Mouse (Mus musculus): ENCODE results near the gene Fyn.

Fyn gene

DNA sequence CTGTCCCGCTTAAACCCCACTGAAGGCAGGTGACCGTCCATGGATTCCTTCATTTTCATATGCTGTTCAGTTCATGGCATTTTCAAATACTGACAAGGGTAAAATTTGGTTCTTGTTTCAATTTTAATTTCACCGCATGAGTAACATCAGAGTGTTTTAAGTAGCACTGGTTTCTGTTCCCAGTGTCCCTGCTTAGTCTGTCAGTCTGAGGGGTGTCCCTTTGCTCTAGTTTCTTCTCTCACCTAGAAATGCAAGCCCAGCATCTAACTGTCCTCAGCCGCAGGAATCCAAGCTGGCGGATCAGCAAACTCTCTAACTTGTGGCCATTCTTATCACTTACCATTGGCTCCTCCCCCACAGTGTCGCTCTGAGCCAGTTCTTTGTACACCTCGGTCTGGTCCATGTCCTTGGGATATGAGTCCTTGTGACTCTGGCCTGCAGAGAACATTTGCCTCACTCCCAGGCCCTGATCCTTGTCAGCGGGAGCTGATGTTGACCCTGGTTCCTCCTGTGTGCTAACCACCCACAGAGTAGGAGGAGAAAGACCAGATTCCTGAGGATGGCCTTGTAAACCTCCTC, 9.5 kb downstream of the Fyn start:
- DNase-seq (ENCODE audit: low spot score in 2 of 2) = no peak

DNA sequence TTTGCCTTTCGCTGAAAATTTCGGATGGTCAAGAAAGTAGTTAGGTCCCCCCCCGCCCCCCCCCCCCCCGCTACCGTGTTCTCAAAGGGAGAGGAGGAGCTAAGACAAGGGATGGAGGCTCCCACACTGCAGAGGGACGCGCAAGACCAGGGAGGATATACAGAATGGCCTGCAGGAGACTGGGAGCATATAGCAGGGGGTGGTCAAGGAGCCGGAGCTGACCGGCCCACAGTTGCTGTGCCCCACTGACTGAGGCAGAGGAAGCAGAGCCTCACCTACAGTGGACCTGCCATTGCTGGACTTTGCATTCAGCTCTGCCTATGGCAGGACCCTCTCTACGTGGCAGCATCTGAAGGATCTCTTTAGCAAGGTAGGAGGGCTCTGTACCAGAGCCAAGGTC, 10.6 kb downstream of the Fyn start:
- DNase-seq (ENCODE audit: low spot score in 2 of 2) = no peak

DNA sequence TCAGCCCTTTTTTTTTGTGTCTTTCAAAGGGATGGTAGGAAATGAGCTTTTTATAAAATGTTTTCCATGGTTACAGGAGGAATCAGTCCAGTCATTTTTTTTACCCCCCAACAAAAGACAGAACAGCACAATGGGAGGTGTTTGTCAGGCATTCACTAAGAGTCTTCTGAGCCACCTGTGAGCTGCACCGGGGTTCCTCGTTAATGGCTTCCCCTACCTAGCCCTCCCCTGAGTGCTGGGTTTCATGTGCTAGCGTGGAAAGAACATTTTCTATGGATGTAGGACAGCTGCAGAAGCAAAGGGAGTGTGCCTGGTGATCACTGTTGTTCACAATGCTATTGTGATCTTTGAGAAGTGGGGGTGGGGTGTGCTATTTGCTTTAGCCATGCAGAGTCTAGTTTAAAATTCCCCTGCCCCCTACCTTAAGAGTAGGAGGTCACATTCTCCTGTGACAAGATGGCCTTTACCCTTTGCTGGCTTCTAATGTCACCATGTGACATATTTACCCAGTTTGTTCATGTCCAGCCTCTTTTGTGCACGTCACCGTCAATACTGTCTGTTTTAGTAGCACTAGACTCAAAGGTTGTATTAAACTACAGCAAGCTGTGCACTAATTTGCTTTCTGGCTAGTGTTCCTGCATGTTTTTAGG, 11.2 kb downstream of the Fyn start:
- no peak for DNase-seq (ENCODE audit: low spot score in 2 of 2)

DNA sequence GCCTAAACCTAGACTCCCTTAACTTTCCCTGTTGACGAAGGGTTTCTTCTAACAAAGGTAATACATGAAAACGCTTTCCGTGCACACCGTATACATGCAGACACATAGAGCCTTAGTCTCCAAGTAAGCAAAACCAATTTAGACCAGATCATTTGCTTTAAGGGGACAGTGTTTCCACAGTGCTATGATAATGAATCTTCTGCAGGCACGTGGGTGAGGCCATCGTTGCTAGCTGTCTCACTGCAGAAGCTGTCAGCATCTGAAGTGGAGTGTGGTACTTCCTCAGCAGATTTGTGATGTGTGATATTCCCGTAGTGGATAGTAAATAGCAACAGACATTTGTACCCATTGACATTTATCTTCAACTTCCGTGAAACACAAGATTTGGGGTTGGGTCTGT, 16.6 kb downstream of the Fyn start:
- no peak for DNase-seq (ENCODE audit: low spot score in 2 of 2)

DNA sequence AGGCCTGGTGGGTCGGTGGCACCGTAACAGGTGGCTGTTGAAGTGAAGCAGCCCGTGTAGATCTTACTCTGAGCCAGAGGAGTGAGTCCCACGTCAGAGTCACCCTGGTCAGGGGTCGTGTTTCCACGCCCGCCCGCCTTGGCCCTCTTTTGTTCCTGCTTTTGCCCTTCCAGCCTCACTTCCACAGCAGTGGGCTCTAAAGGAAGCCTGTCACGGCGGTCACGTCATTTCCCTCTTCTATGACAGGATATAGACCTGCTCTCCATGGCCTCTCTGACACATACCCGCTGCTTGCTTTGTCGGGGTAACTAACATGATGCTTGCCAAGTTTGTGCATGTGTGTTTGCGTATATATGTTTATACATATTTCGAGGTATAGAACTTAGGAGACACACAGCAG, 17.5 kb downstream of the Fyn start:
- DNase-seq (ENCODE audit: low spot score in 2 of 2) = no peak

DNA sequence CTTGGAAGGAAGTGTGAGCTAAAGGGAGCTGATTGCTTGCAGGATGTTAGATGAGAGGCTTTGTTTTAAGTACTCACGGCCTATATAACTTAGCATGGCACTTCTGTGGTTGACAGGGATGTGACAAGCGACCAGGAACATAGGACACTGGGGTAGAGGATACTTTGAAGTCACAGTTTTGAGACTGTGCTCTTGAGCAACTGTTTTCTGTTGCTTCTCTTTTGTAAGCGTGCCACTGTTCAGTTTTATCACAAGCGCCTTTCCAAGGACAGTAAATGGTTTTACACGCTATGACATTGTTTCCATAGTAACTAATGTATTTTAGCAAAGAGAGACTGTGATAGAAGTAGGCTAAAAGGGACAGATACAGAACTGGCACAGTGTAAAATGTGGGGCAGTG, 18.4 kb downstream of the Fyn start:
- DNase-seq (ENCODE audit: low spot score in 2 of 2) = no peak

DNA sequence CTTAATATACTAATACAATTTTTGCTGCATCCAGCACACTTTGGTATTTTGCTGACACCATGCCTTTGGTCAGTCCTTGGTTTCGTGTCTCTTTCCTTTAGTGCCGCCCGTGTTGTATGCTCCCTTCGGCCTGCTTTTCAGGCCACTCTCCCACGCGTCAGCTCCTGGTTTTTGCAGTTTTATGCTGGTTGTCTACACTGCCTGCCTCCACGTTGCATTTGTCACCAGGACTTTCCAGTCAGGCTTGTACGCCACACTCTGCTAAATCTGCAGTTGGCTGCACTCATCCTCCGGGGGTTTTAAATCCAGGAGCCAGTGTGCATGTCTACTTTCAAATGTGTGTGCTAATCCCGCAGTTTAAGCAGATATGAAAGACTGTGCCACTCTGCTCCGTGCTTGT, 18.9 kb downstream of the Fyn start:
- no peak for DNase-seq (ENCODE audit: low spot score in 2 of 2)

DNA sequence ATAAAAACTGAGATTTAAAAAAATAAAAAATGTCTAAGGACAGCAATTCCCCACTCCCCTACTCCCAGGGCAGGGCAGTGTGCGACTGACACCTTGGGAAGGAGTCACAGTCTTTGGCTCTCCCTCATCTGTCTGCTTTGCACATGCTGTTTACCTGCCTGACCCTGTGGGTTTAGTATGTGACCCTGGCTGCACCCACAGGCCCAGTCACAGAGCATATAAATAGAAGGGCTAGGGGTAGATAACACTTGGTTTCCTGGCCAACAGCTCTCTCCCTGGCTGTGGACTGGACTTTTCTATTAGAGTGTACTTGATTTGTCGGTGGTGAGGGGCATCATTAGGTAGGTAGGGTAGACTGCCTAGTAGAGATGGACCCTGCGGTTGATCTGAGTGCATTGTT, 19.5 kb downstream of the Fyn start:
- DNase-seq (ENCODE audit: low spot score in 2 of 2) = peak in 1 of 2 experiments; percentile 29

DNA sequence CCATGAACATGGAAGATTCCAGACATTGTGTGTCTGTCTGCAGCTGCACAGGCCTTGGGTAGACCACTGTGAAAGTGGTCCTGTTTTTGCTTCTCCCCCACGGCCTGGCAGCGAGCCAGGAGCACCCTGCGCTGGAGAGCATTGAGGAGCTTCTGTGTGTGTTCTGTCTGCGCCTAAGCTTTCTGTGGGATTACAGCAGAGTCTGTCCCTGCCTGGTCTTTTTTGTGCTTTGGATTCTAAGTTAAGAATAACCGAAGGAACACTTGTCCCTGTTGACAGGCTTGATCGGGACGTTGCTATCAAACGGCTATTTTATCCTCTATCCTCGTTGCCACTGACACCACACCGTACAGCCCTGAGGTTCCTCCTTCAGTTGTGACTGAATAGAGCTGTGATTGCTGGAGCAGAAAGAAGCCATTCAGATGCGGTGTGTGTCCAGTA, 20.8 kb downstream of the Fyn start:
- no peak for DNase-seq (ENCODE audit: low spot score in 2 of 2)

DNA sequence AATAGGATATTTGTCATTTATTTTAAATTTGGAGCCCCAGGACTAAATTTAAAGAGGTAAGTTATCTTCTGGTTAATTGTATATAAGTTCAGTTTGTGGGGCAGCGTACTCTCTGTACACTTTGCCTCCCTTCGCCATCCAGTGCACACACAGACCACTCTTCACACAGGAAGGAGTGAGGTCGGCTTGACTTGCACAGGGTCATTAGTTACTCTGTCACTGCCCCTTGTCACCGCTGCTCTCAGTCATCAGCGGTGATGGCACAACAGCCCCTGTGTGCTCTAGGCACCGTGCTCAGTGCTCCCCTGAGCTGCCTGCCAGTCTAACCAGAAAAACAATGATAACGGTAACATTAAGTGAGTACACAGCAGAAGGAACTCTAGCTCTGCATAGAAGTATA, 21.9 kb downstream of the Fyn start:
- DNase-seq (ENCODE audit: low spot score in 2 of 2) = peak; percentile 55 to 73

DNA sequence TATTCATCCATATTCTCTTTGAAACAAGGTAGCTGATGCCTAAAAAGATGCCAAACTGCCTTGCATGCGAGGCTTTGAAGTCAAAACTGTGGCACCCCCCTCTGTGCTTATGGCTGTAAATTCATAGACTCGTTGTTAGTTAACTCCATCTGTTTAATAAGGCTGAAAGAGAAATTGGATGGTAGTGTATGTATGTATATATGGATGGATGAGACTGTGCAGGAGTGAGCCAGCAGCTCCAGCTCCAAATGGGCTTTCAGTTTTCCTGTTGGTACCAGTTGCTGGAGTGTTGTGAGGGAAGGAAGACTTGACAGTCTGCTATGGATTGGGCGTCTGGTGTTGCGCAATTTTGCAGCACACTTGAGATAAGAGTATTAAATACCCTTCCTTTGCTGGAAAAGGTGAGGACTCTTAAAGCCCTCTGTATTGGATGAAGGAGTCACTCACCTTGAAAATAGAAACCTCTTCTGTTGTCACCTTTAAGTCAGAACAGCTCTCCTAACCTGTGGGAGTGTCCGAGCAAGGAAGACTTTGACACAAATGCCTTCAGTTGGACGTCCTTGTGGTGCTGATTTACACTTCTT, 24.3 kb downstream of the Fyn start:
- DNase-seq (ENCODE audit: low spot score in 2 of 2) = no peak

DNA sequence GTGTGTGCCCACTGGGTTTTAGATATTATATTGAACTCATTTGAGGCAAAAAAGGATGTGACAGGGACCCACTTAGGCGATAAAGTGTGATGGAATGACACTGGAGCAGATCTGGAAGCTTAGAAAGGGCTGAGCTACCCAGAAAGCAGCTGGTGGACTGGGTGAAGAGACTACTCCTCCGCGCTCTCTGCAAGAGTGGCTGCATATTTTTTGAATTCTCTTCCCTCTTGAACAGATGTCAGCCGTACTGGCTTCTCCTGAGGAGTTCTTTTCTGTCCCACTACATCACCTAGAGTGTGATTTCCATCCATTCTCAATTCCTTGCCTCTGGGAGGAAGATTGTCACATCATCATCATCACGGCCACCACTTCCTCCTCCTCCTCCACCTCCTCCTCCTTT, 26.9 kb downstream of the Fyn start:
- DNase-seq (ENCODE audit: low spot score in 2 of 2) = no peak

DNA sequence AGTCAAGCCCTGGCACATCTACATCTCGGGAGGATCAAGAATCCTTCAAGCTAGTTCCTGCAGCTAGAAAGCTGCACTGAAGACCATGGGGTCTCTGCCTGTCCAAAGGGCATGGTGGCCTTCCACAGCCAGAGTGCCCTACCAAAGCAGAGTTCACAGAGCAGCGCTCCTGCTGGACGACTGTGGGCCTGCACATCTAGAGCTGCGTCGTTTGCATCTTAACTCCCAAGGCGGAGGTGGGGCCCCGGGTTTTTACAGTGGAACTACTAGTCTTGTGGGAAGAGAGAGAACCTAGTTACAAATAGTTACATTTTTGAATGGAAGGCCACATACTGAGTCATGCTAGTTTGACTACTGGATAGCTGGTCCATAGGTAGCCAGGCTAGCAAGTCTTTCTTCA, 30.3 kb downstream of the Fyn start:
- DNase-seq (ENCODE audit: low spot score in 2 of 2) = no peak

DNA sequence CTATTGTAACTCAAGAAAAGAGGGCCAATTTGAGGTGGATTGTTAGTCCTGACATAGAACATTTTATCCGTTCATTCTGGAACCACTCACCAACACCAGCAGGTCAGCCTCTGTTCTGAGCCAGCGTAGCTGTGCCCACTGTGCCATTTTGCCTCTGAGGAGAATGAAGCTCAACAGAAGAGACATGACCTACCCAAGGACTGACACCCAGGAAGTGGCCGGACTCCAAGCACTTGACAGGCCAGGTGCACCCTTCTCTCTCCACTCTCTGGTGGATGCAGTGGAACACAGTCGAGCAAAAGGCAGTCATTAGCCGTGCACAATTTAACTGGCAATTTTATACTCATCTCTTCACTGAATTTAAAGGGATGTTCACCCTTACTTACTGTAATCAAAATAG, 31.5 kb downstream of the Fyn start:
- no peak for DNase-seq (ENCODE audit: low spot score in 2 of 2)

DNA sequence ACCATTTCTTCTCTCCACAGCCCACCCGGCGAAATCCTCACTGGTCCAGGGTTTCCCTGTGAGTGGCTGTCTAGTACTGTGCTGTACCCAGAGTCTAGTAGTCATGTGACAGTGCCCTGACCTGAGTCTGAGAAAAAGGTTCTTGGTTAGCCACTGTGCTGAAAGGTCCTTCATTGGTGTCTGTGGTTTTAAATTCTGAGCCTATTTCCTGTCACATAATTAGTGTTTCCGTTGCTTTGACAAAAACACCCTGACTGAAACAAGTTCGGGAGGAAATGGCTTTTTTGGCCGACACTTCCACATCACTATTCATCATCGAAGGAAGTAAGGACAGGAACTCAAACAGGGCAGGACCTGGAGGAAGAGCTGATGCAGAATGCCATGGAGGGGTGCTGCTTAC, 33.8 kb downstream of the Fyn start:
- DNase-seq (ENCODE audit: low spot score in 2 of 2) = peak; percentile 74 to 81

DNA sequence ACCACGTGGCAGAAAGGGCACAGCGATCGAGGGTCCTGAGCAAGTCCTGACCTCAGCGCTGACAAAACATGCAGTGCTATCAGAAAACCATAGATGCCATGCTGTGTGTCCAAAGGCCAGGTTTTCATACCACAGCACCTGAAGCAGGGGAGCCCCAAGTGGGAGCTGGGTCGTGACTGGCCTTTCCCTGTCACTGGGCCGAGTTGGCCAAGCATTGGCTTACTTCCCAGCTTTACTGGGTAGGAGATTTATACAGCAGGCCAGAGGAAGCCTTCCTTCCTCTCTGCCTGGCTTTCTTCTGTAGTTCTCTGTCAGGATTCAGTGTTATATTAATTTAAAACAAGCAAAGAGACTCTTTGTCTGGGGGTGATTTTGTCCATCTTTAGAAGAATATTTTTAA, 35.1 kb downstream of the Fyn start:
- DNase-seq (ENCODE audit: low spot score in 2 of 2) = no peak

DNA sequence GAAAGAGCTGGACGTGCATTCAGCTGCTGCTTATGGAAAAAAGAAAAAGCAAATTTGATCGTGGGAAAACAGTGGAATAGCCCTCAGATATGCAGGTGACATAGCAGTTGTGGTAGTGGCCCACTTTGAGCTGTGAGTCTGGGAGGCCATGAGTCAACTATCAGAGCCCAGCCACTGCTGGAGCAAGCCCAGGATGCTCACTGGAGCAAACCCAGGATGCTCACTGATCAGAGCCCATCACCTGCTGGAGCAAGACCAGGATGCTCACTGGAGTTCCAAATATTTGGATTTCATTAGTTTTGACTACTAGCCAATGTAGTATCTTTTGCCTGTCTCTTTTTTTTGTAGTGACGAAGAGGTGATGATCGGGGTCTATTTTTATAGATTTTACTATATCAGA, 35.5 kb downstream of the Fyn start:
- DNase-seq (ENCODE audit: low spot score in 2 of 2) = no peak

DNA sequence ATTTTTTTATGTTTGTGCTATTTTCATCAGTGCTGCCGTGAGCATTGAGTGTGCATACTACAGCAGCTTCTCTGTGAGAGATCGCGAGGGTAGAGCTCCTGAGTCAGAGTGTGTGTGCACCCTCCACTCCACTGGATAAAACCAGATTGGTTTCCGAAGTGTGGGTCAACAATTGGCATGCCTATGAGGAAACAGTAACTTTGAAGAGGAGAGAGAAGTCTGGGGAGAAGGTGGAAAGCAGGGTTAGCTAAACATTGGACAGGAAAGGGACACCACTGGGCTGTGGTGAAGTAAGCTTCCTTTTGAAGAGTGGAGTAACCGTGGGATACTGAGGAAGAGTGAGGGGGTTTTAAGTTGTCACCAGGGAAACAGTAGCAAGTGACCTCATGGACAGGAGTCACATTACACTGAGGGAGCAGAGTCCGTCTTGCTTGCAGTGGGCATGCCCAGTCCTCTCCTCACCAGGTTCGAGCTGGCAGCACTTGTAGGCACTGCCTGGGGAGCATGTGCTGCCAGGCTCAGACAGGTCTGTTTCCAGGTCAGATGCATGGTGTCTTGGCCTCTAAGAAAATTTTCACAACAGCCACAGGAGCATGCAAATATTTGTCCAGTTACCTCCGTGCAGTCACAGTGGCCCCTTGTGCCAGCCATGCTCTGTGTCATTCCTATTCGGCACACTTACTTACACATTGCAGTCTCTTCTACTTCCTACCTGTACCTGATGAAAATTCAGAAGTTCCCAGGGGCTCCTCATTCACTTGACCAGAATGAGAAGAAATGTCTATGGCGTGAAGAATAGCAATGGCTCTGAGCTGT, 37.5 kb downstream of the Fyn start:
- no peak for DNase-seq (ENCODE audit: low spot score in 2 of 2)

DNA sequence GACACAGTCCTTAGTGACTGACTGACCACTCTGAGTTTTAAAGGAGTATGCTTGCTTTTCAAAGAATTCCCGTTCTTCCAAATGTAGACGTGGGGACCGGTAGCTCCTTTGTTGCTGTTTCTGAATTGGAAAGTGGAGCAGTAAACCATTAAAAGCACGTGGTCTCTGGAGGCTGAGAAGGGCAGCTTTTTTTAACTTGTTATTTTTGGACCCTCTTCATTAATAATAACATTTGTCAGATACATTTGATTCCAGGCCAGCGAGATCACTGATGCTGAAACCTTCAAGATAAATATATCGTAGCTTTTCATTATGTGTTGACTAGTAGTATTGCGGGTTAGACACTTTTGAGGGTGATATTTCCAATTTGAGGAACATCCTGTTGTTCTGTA, 38.1 kb downstream of the Fyn start:
- no peak for DNase-seq (ENCODE audit: low spot score in 2 of 2)

DNA sequence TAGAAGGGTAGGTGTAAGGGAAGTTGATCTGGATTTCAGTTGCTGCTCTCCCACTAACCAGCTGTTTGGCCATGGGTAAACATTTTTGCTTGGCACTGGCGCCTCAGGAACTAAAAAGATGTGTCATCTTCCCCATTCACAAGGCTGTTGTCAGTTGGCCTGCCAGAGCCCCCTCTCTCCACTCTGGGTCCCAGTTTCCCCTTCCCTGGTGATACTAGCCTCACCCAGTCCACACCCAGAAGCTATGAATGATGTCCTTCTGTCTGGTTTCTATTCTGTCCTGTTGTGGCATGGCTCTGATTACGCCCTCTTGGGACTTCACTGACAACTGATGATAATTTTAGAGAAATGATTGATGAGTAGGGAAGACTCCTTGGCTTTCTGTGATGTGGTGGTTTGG, 38.9 kb downstream of the Fyn start:
- no peak for DNase-seq (ENCODE audit: low spot score in 2 of 2)

DNA sequence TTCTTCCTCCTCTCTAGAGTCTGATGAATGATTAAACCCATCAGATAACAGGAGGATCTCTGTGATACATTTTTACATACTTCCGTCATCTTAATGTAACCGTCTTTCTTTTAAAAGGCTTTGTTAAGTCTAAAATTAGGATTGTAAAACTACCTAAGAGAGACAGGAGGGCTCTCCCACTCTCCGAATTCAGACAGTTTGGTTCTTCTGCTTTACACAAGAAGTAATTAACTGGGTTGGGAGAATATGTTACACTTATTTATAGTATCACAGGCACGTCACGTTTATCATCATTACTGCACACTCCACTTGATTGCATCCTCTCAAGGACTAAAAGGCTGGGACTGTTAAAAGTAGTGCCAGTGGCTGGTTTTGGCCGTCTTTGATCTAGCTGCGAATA, 40.9 kb downstream of the Fyn start:
- no peak for DNase-seq (ENCODE audit: low spot score in 2 of 2)

DNA sequence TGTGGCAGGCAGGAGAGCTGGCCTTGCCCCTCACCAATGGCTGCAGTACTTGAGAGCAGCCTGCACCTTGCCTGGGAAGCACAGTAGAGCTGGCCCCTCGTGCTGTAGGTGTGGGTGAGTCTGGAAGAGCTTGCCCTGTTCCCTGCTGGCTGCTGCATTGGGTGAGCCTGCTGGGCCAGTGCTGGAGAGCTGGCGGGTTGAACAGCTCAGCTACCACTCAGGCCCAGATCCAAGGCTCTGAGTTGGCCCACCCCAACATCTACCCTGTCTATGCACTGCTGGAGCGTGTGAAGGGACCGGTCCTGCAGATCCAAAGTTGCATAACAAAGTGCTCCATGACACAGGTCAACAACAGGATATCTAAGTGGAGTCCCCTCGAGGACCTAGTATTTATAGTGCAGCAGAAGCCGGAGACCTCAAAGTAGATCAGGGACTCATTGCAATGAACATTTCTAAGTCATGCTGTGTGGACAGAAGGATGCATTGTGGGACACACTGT, 41.5 kb downstream of the Fyn start:
- DNase-seq (ENCODE audit: low spot score in 2 of 2) = no peak

All from natural killer cell, adult 2 months (primary cell).